Mouse (Mus musculus) lung, postnatal 36 days (tissue): ENCODE data around the gene Ctsw.
A peak's percentile ranks its signal among the peaks of the same experiment; 100 is the strongest.

Experiments used
- DNase-seq: peaks from one replicate; pipeline ENCODE4 v3.0.0; 2022; ENCODE audit warnings: mixed read lengths

Ctsw gene

DNA sequence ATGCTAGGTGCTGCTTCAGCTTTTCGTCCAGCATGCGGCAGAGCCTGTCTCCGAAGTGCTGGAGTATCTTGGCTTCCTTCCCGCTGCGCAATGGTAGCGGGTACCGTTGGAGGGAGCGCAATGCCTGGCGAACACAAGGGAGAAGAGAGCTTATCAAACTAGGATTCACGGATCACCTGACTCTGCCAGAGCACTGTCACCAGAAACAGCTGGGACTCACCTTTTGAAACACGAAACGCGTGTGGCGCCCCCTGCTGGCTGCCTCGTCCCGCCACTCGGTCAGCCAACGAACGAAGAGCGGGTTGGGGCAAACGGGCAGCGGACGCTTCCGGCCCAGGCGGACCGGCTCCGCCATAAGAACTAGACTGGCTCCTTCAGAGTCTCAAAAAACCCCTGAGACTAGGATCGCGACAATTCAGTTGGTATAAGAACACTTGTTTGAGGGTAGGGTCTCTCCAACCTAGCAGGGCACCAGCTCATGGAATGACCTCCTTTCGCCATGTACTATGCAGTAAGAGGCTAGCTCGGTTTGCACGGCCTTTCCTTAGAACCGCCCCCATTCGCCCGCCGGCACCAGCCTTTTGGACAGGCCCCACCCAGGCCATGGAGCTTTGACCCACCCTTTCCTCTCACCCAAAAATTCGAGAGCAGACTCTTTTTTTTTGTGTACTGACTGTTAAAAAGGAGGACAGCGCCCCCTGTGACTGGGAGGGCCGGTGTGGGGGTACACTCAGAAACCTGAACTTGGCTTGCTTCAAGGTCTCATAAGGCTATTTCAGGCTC lies 19.7 kb upstream of the Ctsw start, which contains the start of gene Mus81:
Mus81 (minus strand) TSS at position 635 of the 783 bp plus-strand sequence.
- DNase-seq, result peak; percentile 98

- no peak for DNase-seq
Observed at GRCm38 (mm10) chr19:5486771-5487170, 18.5 kb upstream of the Ctsw start.

GRCm38 (mm10) chr19:5486286-5486685 lies 18.0 kb upstream of the Ctsw start:
- DNase-seq, result peak; percentile 73

DNA sequence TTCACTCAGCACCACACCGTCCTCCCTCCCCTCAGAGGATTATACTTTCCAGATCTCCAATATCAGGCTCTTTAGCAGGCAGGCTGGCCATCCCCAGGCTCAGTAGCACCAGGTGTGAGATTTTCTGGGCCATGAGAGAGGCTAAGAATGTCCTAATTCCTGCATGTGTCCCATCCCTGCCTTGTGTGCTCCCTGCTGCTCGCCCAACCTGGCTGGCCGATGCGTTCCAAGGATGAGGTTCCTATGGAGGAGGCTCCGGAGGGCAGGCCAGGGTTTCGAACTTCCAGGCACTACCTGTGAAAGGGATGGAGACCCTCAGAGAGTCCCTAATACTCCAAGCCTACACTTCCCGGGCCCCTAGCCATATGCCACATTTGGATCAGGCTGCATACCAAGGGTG lies 17.5 kb upstream of the Ctsw start:
- DNase-seq, result no peak

DNA sequence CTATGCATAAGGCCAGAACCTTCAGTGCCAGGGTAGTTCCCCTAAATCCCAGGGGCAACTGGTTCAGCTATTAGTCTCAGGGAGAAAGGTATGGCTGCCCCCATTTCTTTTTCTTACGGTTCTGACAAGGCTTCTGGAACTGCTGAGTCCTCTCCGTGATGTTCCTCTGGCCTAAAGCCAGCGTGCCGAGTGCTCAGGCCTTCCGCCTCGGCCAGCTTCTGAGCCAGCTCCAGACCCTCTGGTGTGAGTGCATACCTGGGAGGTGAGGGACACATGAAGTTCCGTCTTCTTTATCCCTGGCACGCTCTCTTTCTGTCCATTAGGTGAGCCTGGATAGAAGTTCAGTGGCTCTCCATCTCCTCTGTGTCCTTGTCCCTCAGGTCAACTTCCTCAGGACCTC lies 17.1 kb upstream of the Ctsw start:
- no peak for DNase-seq

DNA sequence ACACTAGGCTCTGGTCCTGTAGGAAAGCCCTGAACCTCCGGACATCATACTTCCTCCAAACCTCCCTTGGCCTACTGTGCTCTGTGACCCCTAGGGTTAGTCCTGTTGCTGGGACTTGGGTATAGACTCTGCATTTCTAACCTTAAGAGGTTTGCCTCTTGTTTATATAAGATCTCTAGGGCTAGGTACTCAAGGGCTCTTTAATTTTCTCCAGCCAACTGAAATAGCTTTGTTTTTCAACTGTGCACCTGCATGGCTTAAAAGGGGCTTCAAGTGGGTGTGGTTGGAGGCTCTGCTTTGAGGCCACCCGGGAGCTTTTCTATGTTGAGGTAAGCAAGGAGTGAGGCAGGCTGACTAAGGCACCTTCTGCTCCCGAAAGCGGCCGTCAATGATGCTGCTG lies 16.2 kb upstream of the Ctsw start:
- DNase-seq, result peak; percentile 30

DNA sequence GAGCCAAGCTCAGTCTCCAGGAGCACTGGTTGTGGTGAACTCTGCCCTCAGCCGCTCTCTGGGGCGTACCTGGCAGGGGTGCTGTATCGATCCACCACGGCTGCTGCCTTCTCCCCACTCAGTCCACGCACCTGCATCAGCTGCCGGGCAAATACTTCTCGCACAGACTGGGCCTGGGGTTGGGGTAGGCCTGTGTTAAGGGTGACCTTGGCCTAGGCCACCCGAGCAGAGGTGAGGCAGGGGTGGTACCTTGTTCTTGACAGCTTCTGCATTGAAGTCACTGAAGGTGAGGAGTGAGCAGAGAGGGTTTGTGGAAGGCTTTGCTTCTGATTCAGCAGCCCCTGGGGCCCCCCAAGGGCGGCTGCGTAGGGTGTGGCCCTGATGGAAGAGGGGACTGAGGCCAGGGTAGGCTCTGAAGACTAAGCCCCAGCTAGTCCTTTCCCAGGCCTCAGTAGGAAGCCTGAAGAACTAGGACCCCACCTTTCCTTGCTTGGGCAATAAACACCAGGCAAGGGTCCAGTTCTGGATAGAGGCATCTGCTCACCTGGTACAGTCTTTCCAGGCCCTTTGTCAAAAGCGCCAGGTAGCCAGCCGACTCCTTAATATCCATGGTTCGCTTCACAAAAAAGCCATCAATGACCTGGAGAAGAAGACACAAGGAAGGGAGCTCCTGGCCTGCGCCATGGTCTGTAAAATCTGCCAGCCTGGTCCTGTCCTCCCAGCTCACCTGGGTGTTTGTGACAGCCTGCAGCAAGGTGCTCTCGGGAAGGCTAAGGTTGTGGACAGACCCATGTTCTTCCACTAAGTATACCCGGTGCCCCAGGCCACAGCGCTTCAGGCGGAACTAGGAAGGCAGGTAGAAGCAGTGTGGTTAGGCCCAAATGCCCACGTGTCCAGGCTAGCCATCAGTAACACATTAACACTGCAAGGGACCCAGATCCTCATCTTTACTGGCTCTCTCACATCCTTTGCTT lies 15.4 kb upstream of the Ctsw start:
- DNase-seq, result no peak

DNA sequence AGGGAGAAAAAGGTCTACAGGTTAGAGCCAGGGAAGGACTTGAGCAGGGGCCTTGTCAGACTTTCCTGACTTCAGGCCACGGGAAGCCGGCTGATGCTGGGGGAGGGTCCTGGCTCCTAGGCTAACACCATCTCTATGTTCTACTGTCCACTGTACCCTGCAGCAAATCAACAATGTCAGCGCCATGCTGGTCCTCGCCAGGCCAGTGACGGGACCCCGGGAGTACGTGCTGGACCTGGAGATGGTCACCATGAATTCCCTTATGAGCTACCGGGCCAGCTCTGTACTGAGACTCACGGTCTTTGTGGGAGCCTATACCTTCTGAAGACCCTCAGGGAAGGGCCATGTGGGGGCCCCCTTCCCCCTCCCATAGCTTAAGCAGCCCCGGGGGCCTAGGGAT lies 13.1 kb upstream of the Ctsw start:
- DNase-seq, result no peak

- DNase-seq, result no peak
Observed at GRCm38 (mm10) chr19:5480016-5480415, 11.7 kb upstream of the Ctsw start.

DNA sequence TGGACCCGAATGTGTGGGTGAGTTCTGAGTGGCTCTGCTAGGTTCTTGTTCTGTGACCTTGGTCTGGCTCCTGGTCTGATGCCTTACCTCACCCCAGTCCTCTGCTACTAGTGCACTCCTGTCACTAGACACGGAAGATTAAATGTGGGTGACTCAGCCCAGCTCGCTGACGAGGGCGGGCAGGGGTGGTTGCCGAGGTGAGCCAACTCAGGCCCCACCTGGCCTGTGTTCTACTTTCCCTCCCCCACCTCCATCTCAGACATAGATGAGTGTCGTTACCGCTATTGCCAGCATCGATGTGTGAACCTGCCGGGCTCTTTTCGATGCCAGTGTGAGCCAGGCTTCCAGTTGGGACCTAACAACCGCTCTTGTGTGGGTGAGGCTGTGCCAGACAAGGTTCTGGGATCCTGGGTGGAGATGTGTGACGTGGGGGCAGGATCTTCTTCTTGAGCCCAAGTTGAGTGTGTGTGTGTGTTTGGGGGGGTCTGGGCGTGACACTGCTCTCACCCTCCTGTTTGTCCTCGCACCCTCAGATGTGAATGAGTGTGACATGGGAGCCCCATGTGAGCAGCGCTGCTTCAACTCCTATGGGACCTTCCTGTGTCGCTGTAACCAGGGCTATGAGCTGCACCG lies 9.5 kb upstream of the Ctsw start:
- no peak for DNase-seq

DNA sequence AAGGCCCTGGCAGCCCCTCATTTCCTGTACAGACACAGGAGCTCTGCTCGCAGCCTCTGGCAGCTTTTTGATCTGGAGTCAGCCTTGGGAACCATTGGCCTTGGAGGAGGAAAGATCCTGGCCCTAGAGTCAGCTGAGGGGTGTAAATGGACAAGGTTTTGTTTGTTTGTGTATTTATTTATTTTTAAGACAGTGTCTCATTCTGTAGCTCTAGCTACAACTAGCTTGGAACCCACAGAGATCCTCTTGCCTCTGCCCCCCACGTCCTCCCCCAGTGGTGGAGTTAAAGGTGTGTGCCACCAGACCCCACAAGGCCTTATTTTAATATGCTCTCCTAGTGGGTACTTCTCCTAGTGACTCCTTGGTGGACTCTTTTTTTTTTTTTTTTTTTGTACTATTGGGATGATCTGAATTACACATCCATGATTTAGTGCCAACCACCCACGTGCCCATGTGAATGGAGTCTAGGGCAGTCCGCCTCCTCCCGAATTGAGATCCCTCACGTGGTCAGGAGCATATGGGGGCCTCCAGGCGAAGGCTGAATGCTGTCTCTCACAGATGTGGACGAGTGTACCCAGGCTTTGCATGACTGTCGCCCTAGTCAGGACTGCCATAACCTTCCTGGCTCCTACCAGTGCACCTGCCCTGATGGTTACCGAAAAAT lies 8.8 kb upstream of the Ctsw start:
- no peak for DNase-seq

DNA sequence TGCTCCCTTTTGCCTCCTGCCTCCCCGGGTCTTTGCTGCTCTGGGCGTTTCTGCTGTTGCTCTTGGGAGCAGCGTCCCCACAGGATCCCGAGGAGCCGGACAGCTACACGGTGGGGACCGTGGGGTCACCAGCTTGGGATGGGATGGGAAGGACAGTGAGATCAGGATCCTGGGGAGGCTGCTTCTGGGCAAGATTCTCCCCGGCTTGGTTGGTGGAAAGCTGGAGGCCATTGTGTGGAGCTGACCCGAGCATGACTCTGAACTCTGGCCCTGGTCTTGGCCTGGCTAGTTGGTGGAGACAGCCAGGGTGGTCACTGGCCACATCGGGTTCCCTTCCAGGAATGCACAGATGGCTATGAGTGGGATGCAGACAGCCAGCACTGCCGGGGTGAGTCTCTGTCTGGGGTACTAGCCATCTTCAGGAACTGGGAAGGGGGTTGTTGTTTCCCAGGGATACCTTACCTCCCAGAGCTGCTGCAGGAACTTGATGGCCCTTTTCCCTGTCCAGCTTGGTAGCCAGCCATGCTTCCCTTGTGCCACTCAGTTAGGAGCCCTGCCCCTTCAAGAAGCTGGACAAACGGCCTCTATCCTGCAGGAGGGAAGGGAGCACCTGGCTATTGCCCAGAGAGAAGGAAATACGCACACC lies 6.9 kb upstream of the Ctsw start:
- no peak for DNase-seq

GRCm38 (mm10) chr19:5474281-5475068 lies 6.2 kb upstream of the Ctsw start:
- no peak for DNase-seq

GRCm38 (mm10) chr19:5473720-5474119 lies 5.4 kb upstream of the Ctsw start, which contains the start of gene Efemp2:
TSS of gene Efemp2 (plus strand) at chr19:5473954.
- peak; percentile 94 for DNase-seq

DNA sequence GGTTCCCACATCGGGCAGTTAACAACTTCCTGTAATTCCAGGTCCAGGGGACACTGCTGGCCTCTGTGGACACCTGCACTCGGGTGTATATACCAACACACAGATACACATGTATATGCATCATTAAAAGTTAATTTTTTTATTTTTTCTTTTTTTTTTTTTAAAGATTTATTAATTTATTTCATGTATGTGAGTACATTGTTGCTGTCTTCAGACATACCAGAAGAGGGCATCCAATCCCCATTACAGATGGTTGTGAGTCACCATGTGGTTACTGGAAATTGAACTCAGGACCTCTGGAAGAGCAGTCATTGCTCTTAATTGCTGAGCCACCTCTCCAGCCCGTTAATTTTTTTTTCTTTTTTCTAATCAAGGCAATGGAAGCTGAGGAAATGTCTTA lies 4.5 kb upstream of the Ctsw start:
- no peak for DNase-seq

DNA sequence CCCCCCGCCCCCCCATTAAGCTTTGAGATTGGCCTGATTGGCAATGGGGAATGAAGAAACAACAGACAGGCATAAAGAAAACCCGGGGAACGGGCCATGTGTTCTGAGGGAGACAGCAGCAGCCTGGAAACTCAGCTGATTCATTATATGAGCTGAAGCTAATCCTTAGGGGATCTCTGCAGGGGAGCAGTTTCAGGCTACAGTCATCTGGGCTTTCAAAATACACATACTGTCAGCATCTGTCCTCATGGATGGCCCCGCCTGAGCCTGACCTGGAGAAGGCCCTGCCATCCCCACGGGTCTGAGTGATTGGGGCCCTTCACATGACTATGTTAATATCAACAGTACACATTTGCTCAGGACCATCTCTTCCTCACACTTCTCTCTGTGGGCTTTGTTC lies 3.5 kb upstream of the Ctsw start:
- no peak for DNase-seq

GRCm38 (mm10) chr19:5466916-5467500 lies 1.3 kb downstream of the Ctsw start:
- no peak for DNase-seq

- no peak for DNase-seq
Observed at GRCm38 (mm10) chr19:5465037-5465436, 3.3 kb downstream of the Ctsw start.

DNA sequence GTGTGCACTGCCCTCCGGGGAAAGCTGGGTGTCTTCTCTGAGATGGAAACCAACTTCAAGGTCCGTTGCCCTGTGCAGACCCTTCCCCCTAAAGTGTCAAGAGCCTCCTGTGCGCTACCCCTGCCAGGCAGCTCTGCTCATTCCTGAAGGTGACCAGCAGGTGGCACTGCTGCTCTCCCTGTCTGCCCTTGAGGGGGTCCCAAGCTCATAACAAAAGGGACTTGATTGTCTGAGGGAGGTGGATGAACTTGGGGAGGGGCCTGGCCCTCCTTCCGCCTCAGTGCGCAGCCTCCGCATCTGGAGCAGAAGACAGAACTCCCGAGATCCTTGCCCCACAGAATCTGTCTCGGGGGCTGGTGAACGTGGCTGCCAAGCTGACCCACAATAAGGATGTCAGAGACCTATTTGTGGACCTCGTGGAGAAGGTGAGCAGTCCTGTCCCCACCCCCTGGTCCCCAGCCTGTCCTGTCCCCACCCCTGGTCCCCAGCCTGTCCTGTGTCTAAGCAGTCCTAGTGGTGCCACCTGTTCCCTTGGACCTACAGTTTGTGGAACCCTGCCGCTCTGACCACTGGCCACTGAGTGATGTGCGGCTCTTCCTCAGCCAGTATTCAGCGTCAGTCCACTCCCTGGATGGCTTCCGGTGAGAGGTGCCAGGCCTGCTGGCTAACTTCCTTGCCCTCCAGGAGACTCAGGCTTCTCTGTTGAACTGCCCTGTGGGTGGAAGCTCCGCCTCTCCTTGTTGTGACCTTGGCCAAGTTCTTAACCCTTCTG lies 4.3 kb downstream of the Ctsw start:
- peak; percentile 74 for DNase-seq

DNA sequence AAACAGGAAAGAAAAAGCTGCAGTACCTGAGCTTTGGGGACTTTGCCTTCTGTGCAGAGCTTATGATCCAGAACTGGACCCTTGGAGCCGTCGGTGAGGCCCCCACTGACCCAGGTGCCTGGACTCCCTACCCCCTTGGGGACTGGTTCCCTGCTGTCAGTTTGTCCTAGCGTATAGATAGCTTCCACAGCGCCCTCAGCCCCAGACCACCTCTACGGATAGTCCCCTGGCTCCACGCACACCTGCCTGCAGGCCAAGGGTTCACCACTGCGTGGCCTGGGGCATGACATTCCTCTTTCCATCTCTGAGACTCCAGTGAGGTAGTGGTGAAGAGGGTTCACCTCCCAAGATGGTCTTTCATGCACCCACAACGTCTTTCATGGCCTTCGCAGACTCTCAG lies 5.1 kb downstream of the Ctsw start:
- DNase-seq, result no peak
